Mouse (Mus musculus) embryonic fibroblast, embryonic 13.5 days (primary cell): ENCODE results near the gene Psma4.

Source experiments
- CTCF ChIP-seq: IDR thresholded peaks from 2 replicates; pipeline ENCODE4 v1.5.1; 2011; ENCODE audit warnings: mild to moderate bottlenecking, control low read depth, low read length, moderate library complexity, borderline replicate concordance; ENCODE audit not compliant: insufficient read depth
- POLR2A ChIP-seq: IDR thresholded peaks from 2 replicates; pipeline ENCODE4 v1.6.1; 2011; ENCODE audit warnings: low read depth, mild to moderate bottlenecking, control low read depth, low read length, moderate library complexity

GRCm38 (mm10) chr9:54916401-54916800, 34.2 kb upstream of the Psma4 start:
- TF ChIP-seq CTCF (no peak), POLR2A (no peak)
